Mouse (Mus musculus) embryonic stem cell, embryonic (primary cell): Measurements from ENCODE around the gene Rnf168.

ENCODE experiments used
- CTCF ChIA-PET, 4 experiments: fragments of 300-600 bp in 2 of 4; fragments of 350-600 bp in 2 of 4; sonication (Branson Sonifier 250); formaldehyde crosslinking; loops; one replicate each; lab custom pipeline; 2022; ENCODE audit warnings: inconsistent platforms in 2 of 4; lab: Charles Lee
- POLR2A ChIA-PET, 4 experiments: fragments of 300-600 bp in 2 of 4; fragments of 350-600 bp in 2 of 4; sonication (Branson Sonifier 250); formaldehyde crosslinking; loops; one replicate each; lab custom pipeline; 2022; ENCODE audit warnings: antibody characterized with exemption in 4 of 4, inconsistent platforms in 1 of 4; lab: Charles Lee

Rnf168 gene

GRCm38 (mm10) chr16:32282608-32283007 lies 5.3 kb downstream of the Rnf168 start:
- ChIA-PET POLR2A (interaction anchor here in 2 of 4 experiments (1.1 to 2.0 kb wide), 5 partner anchors 9 to 49 kb away, joined by 4 to 10 read pairs (median 8); partner anchors contain the start of gene Ubxn7 (in 1 of the 2)), CTCF (interaction anchor here in 3 of 4 experiments (0.8 to 1.3 kb wide), 4 partner anchors 9 to 11 kb away, joined by 3 to 8 read pairs (median 4); partner anchors contain the start of gene Smco1 (in 1 of the 3))

GRCm38 (mm10) chr16:32291821-32292220 lies 14.6 kb downstream of the Rnf168 start:
- ChIA-PET CTCF (interaction anchor here (0.6 to 1.7 kb wide), 8 partner anchors 9 to 512 kb away, joined by 3 to 6 read pairs (median 4); no protein-coding TSS in a partner anchor), POLR2A (interaction anchor here (0.6 to 5.5 kb wide), 40 partner anchors 8 to 343 kb away, joined by 3 to 82 read pairs (median 5); partner anchors contain the start of genes Rnf168 (in 3 of the 4), Ubxn7 (in 2 of the 4), Fbxo45 (in 1 of the 4) and Senp5 (in 1 of the 4))

GRCm38 (mm10) chr16:32299617-32300016 lies 22.4 kb downstream of the Rnf168 start:
- ChIA-PET POLR2A (interaction anchor here in 3 of 4 experiments (0.6 to 3.9 kb wide), 14 partner anchors 10 to 398 kb away, joined by 3 to 24 read pairs (median 3); partner anchors contain the start of genes Rnf168 (in 1 of the 3), Senp5 (in 1 of the 3) and Ubxn7 (in 1 of the 3)), CTCF (interaction anchor here in 3 of 4 experiments (0.7 to 1.3 kb wide), 3 partner anchors 24 to 66 kb away, joined by 3 to 4 read pairs (median 3); no protein-coding TSS in a partner anchor)

- CTCF ChIA-PET: interaction anchor here (0.5 to 2.3 kb wide), 12 partner anchors 9 to 197 kb away, joined by 3 to 10 read pairs (median 4); no protein-coding TSS in a partner anchor
- POLR2A ChIA-PET: interaction anchor here (0.5 to 8.6 kb wide), 58 partner anchors 9 to 753 kb away, joined by 3 to 98 read pairs (median 5); partner anchors contain the start of genes Rnf168 (in 3 of the 4), Ubxn7 (in 3 of the 4), Fbxo45 (in 2 of the 4) and Iqcg (in 2 of the 4)
These were observed 25.8 kb downstream of the Rnf168 start for GRCm38 (mm10) chr16:32303046-32303445.

- ChIA-PET POLR2A (interaction anchor here (0.6 to 8.6 kb wide), 55 partner anchors 9 to 777 kb away, joined by 3 to 98 read pairs (median 6); partner anchors contain the start of genes Rnf168 (in 3 of the 4), Ubxn7 (in 3 of the 4), Fbxo45 (in 1 of the 4) and Iqcg (in 1 of the 4)), CTCF (interaction anchor here (0.6 to 2.3 kb wide), 12 partner anchors 9 to 1285 kb away, joined by 3 to 10 read pairs (median 4); no protein-coding TSS in a partner anchor)
These were observed 26.6 kb downstream of the Rnf168 start for GRCm38 (mm10) chr16:32303886-32304285.

GRCm38 (mm10) chr16:32311970-32312369 lies 34.7 kb downstream of the Rnf168 start:
- ChIA-PET CTCF (interaction anchor here in 2 of 4 experiments (0.8 to 1.1 kb wide), 2 partner anchors 8 to 566 kb away, joined by 4 read pairs; no protein-coding TSS in a partner anchor), POLR2A (interaction anchor here (0.6 to 8.5 kb wide), 24 partner anchors 7 to 1631 kb away, joined by 3 to 98 read pairs (median 6); partner anchors contain the start of genes Ubxn7 (in 2 of the 4), Fbxo45 (in 1 of the 4) and Pcyt1a (in 1 of the 4))

- ChIA-PET CTCF (interaction anchor here in 2 of 4 experiments (0.6 to 1.1 kb wide), 2 partner anchors 9 to 184 kb away, joined by 4 to 6 read pairs; no protein-coding TSS in a partner anchor), POLR2A (interaction anchor here (0.7 to 8.5 kb wide), 15 partner anchors 8 to 297 kb away, joined by 3 to 98 read pairs (median 8); partner anchors contain the start of genes Ubxn7 (in 2 of the 4), Rnf168 (in 1 of the 4) and Tfrc (in 1 of the 4))
These were observed 35.1 kb downstream of the Rnf168 start for GRCm38 (mm10) chr16:32312386-32312785.

GRCm38 (mm10) chr16:32312859-32313258 lies 35.6 kb downstream of the Rnf168 start:
- CTCF ChIA-PET: interaction anchor here in 3 of 4 experiments (0.6 to 1.4 kb wide), 3 partner anchors 8 to 184 kb away, joined by 3 to 6 read pairs (median 4); no protein-coding TSS in a partner anchor

GRCm38 (mm10) chr16:32316601-32317000 lies 39.3 kb downstream of the Rnf168 start:
- ChIA-PET POLR2A (interaction anchor here in 2 of 4 experiments (0.7 to 8.5 kb wide), 8 partner anchors 10 to 41 kb away, joined by 3 to 98 read pairs (median 6); partner anchors contain the start of gene Ubxn7 (in 2 of the 2)), CTCF (interaction anchor here in 2 of 4 experiments (0.6 kb wide), 2 partner anchors 10 to 371 kb away, joined by 3 read pairs; no protein-coding TSS in a partner anchor)

More at GRCm38 (mm10) chr16:32312859-32313258, 35.6 kb downstream of the Rnf168 start:
- POLR2A ChIA-PET: interaction anchor here (0.7 to 8.5 kb wide), 15 partner anchors 8 to 296 kb away, joined by 3 to 98 read pairs (median 8); partner anchors contain the start of genes Ubxn7 (in 2 of the 4), Rnf168 (in 1 of the 4) and Tfrc (in 1 of the 4)

- POLR2A ChIA-PET: interaction anchor here (0.6 to 3.8 kb wide), 32 partner anchors 8 to 373 kb away, joined by 3 to 39 read pairs (median 4); partner anchors contain the start of genes Rnf168 (in 2 of the 4), Ubxn7 (in 2 of the 4), Fbxo45 (in 1 of the 4) and Tctex1d2 (in 1 of the 4)
- CTCF ChIA-PET: interaction anchor here in 2 of 4 experiments (0.5 to 1.2 kb wide), 3 partner anchors 8 to 176 kb away, joined by 3 to 5 read pairs (median 3); partner anchors contain the start of gene Ubxn7 (in 1 of the 2)
These were observed 46.7 kb downstream of the Rnf168 start for GRCm38 (mm10) chr16:32323953-32324352.

GRCm38 (mm10) chr16:32330876-32331670 lies 53.8 kb downstream of the Rnf168 start:
- CTCF ChIA-PET: interaction anchor here in 2 of 4 experiments (1.0 to 1.1 kb wide), 2 partner anchors 58 kb away, joined by 4 to 6 read pairs; no protein-coding TSS in a partner anchor
- POLR2A ChIA-PET: interaction anchor here in 3 of 4 experiments (0.6 to 6.9 kb wide), 63 partner anchors 7 to 726 kb away, joined by 3 to 61 read pairs (median 5); partner anchors contain the start of genes Rnf168 (in 2 of the 3), Fbxo45 (in 1 of the 3), Senp5 (in 1 of the 3) and Smco1 (in 1 of the 3)

- CTCF ChIA-PET: interaction anchor here (0.6 to 1.3 kb wide), 6 partner anchors 9 to 213 kb away, joined by 3 to 7 read pairs (median 5); no protein-coding TSS in a partner anchor
- POLR2A ChIA-PET: interaction anchor here (0.5 to 6.9 kb wide), 81 partner anchors 8 to 725 kb away, joined by 3 to 61 read pairs (median 4); partner anchors contain the start of genes Rnf168 (in 3 of the 4), Fbxo45 (in 1 of the 4), Iqcg (in 1 of the 4) and Rpl35a (in 1 of the 4)
These were observed 54.8 kb downstream of the Rnf168 start, which contains the start of gene Ubxn7 for GRCm38 (mm10) chr16:32332040-32332555. Ubxn7 (plus strand) TSS chr16:32332257.

GRCm38 (mm10) chr16:32332556-32333511 lies 55.6 kb downstream of the Rnf168 start:
- CTCF ChIA-PET: interaction anchor here (0.6 to 1.3 kb wide), 4 partner anchors 60 to 212 kb away, joined by 4 to 7 read pairs (median 6); no protein-coding TSS in a partner anchor

GRCm38 (mm10) chr16:32335146-32335545 lies 57.9 kb downstream of the Rnf168 start:
- ChIA-PET CTCF (no interaction called here), POLR2A (no interaction called here)

More at GRCm38 (mm10) chr16:32332556-32333511, 55.6 kb downstream of the Rnf168 start:
- POLR2A ChIA-PET: interaction anchor here (0.6 to 6.9 kb wide), 56 partner anchors 8 to 724 kb away, joined by 3 to 61 read pairs (median 5); partner anchors contain the start of genes Rnf168 (in 3 of the 4), Fbxo45 (in 1 of the 4), Senp5 (in 1 of the 4) and Tctex1d2 (in 1 of the 4)
